Mouse (Mus musculus): ENCODE measurements around the gene Med28. TPM values are rescaled to one million over a fixed set of nuclear protein-coding genes. Genes with fewer than 3 reads are reported as not detected.

Gene Med28
- total and polyA plus RNA-seq, 3 experiments, result 83.7 to 107 (median 103) TPM

- in situ Hi-C loops (cut with MboI; ENCODE audit: low pct_ligation_motif_present, low pct_unique_long_range_greater_than_20kb, low sequenced_read_pairs) (no loop called here), dilution Hi-C loops (cut with MboI; ENCODE audit: extremely low pct_ligation_motif_present, extremely low pct_unique_long_range_greater_than_20kb, low sequenced_read_pairs) (no loop called here)
- no peak overlapping the region for H3K27ac ChIP-seq (ENCODE audit: insufficient read depth, low read depth)
- no peaks in the 10 kb centered on the region for H3K9me3 ChIP-seq (replicated peaks; ENCODE audit: low read length)
- no peak overlapping the region for H3K9ac ChIP-seq (ENCODE audit: insufficient read depth, low read depth)
- H3K36me3 ChIP-seq (replicated peaks in 1 of 2; ENCODE audit: control insufficient read depth in 1 of 2, insufficient read depth in 1 of 2, low read length in 1 of 2), result no peaks in the 10 kb centered on the region
- DNase-seq (ENCODE audit: extremely low read depth), result no peak
- H3K79me2 ChIP-seq (replicated peaks; ENCODE audit: control insufficient read depth, extremely low read depth, insufficient read depth, poor library complexity, severe bottlenecking), result no peaks in the 10 kb centered on the region
- peaks cover 4 to 8% of the 10 kb centered on the region in 2 experiments; a peak in 3 of 4 replicates for H3K4me1 ChIP-seq (ENCODE audit: control insufficient read depth in 1 of 2, insufficient read depth in 2 of 2)
- no peak overlapping the region for H3K4me3 ChIP-seq (replicated peaks in 1 of 3; ENCODE audit: low read depth in 2 of 3, low read length in 2 of 3, poor library complexity in 1 of 3)
- no peak for TF ChIP-seq POLR2A (IDR thresholded peaks at IDR 0.05; ENCODE audit: low read depth, low read length)
- no peak for TF ChIP-seq USF1 (IDR thresholded peaks at IDR 0.05; ENCODE audit: low read depth, low read length)
- no peak for TF ChIP-seq ZKSCAN1 (IDR thresholded peaks at IDR 0.05; ENCODE audit: borderline replicate concordance, low read depth, low read length)
- TF ChIP-seq USF2 (conservative IDR thresholded peaks at IDR 0.05; ENCODE audit: low read depth, low read length), result no peak
- no peak for TF ChIP-seq MYC (IDR thresholded peaks at IDR 0.05; ENCODE audit: low read depth, low read length)
- no peak for TF ChIP-seq CHD2 (IDR thresholded peaks at IDR 0.05; ENCODE audit: low read length)
- no peak for TF ChIP-seq ZMIZ1 (IDR thresholded peaks at IDR 0.05; ENCODE audit: low read depth, low read length)
- TF ChIP-seq GABPA (IDR thresholded peaks at IDR 0.05; ENCODE audit: insufficient replicate concordance, low read depth, low read length), result no peak
- no peak for TF ChIP-seq KAT2A (IDR thresholded peaks at IDR 0.05; ENCODE audit: insufficient replicate concordance, low read length)
- TF ChIP-seq PAX5 (IDR thresholded peaks at IDR 0.05; ENCODE audit: low read length), result no peak
- TF ChIP-seq RAD21 (IDR thresholded peaks at IDR 0.05; ENCODE audit: low read depth, low read length), result no peak
- TF ChIP-seq TCF12 (IDR thresholded peaks at IDR 0.05; ENCODE audit: low read depth, low read length), result no peak
- no peak for TF ChIP-seq MAX (IDR thresholded peaks at IDR 0.05; ENCODE audit: low read length)
- TF ChIP-seq NELFE (IDR thresholded peaks at IDR 0.05; ENCODE audit: low read depth, low read length), result no peak
- no peak for TF ChIP-seq HCFC1 (IDR thresholded peaks at IDR 0.05; ENCODE audit: low read depth, low read length)
- TF ChIP-seq ETS1 (conservative IDR thresholded peaks at IDR 0.05; ENCODE audit: low read depth, low read length), result no peak
- no peak for TF ChIP-seq JUND (conservative IDR thresholded peaks at IDR 0.05; ENCODE audit: low read depth, low read length)
- no peak for TF ChIP-seq ZC3H11A (IDR thresholded peaks at IDR 0.05; ENCODE audit: low read depth, low read length)
- TF ChIP-seq UBTF (IDR thresholded peaks at IDR 0.05; ENCODE audit: low read depth, low read length), result no peak
- TF ChIP-seq CHD1 (IDR thresholded peaks at IDR 0.05; ENCODE audit: low read depth, low read length), result no peak
- H3K4me2 ChIP-seq (ENCODE audit: insufficient read depth, low read depth, poor library complexity, severe bottlenecking), result no peak overlapping the region
- no peaks in the 10 kb centered on the region for H3K27me3 ChIP-seq (replicated peaks)
These were observed 40.0 kb upstream of the Med28 start for GRCm38 (mm10) chr5:45480066-45480465.

GRCm38 (mm10) chr5:45481125-45481524, 38.9 kb upstream of the Med28 start:
- Histone ChIP-seq H3K4me2 (ENCODE audit: insufficient read depth, low read depth, poor library complexity, severe bottlenecking) (no peak overlapping the region), H3K79me2 (replicated peaks; ENCODE audit: control insufficient read depth, extremely low read depth, insufficient read depth, poor library complexity, severe bottlenecking) (no peaks in the 10 kb centered on the region), H3K4me1 (ENCODE audit: control insufficient read depth in 1 of 2, insufficient read depth in 2 of 2) (0 out of 4 replicates have a peak, but pooled peaks cover 0 to 2% of the 10 kb centered on the region in 2 experiments), H3K27ac (ENCODE audit: insufficient read depth, low read depth) (no peak overlapping the region), H3K9ac (ENCODE audit: insufficient read depth, low read depth) (no peak overlapping the region), H3K9me3 (replicated peaks; ENCODE audit: low read length) (no peaks in the 10 kb centered on the region), H3K36me3 (replicated peaks in 1 of 2; ENCODE audit: control insufficient read depth in 1 of 2, insufficient read depth in 1 of 2, low read length in 1 of 2) (no peaks in the 10 kb centered on the region), H3K27me3 (replicated peaks) (no peaks in the 10 kb centered on the region), H3K4me3 (replicated peaks in 1 of 3; ENCODE audit: low read depth in 2 of 3, low read length in 2 of 3, poor library complexity in 1 of 3) (no peak overlapping the region)
- DNase-seq (ENCODE audit: extremely low read depth), result no peak
- in situ Hi-C loops (cut with MboI; ENCODE audit: low pct_ligation_motif_present, low pct_unique_long_range_greater_than_20kb, low sequenced_read_pairs), result no loop called here
- no peak for TF ChIP-seq RAD21 (IDR thresholded peaks at IDR 0.05; ENCODE audit: low read depth, low read length)
- no peak for TF ChIP-seq JUND (conservative IDR thresholded peaks at IDR 0.05; ENCODE audit: low read depth, low read length)
- TF ChIP-seq BHLHE40 (IDR thresholded peaks at IDR 0.05; ENCODE audit: low read depth, low read length), result no peak
- no peak for TF ChIP-seq ZNF384 (IDR thresholded peaks at IDR 0.05; ENCODE audit: low read depth, low read length)
- TF ChIP-seq CTCF (conservative IDR thresholded peaks at IDR 0.05 in 1 of 2, IDR thresholded peaks at IDR 0.05 in 1 of 2; ENCODE audit: low read depth in 2 of 2, low read length in 2 of 2), result no peak
- TF ChIP-seq EP300 (IDR thresholded peaks at IDR 0.05; ENCODE audit: low read length), result no peak
- no peak for TF ChIP-seq CHD2 (IDR thresholded peaks at IDR 0.05; ENCODE audit: low read length)
- no peak for TF ChIP-seq ETS1 (conservative IDR thresholded peaks at IDR 0.05; ENCODE audit: low read depth, low read length)
- TF ChIP-seq MYC (IDR thresholded peaks at IDR 0.05; ENCODE audit: low read depth, low read length), result no peak
- TF ChIP-seq USF1 (IDR thresholded peaks at IDR 0.05; ENCODE audit: low read depth, low read length), result no peak
- no peak for TF ChIP-seq IRF4 (IDR thresholded peaks at IDR 0.05; ENCODE audit: low read depth, low read length)
- no peak for TF ChIP-seq KAT2A (IDR thresholded peaks at IDR 0.05; ENCODE audit: insufficient replicate concordance, low read length)
- TF ChIP-seq MAZ (IDR thresholded peaks at IDR 0.05; ENCODE audit: low read depth, low read length), result no peak
- TF ChIP-seq GABPA (IDR thresholded peaks at IDR 0.05; ENCODE audit: insufficient replicate concordance, low read depth, low read length), result no peak
- TF ChIP-seq POLR2A (IDR thresholded peaks at IDR 0.05; ENCODE audit: low read depth, low read length), result no peak
- no peak for TF ChIP-seq ZKSCAN1 (IDR thresholded peaks at IDR 0.05; ENCODE audit: borderline replicate concordance, low read depth, low read length)
- no peak for TF ChIP-seq SIN3A (IDR thresholded peaks at IDR 0.05; ENCODE audit: low read length)
- no peak for TF ChIP-seq USF2 (conservative IDR thresholded peaks at IDR 0.05; ENCODE audit: low read depth, low read length)
- no peak for TF ChIP-seq HCFC1 (IDR thresholded peaks at IDR 0.05; ENCODE audit: low read depth, low read length)
- TF ChIP-seq TCF12 (IDR thresholded peaks at IDR 0.05; ENCODE audit: low read depth, low read length), result no peak
- dilution Hi-C loops (cut with MboI; ENCODE audit: extremely low pct_ligation_motif_present, extremely low pct_unique_long_range_greater_than_20kb, low sequenced_read_pairs), result no loop called here
